Mouse (Mus musculus) ES-E14 (cell line): Measurements from ENCODE around the gene Urm1.

ENCODE experiments used
- CHD2 ChIP-seq: IDR thresholded peaks from 2 replicates; pipeline ENCODE4 v1.6.1; 2014; ENCODE audit warnings: mild to moderate bottlenecking, low read depth, low read length, inconsistent platforms
- HCFC1 ChIP-seq: IDR thresholded peaks from 2 replicates; pipeline ENCODE4 v1.6.1; 2012; ENCODE audit warnings: low read length, inconsistent platforms, borderline replicate concordance; ENCODE audit not compliant: insufficient read depth
- MAFK ChIP-seq: IDR thresholded peaks from 2 replicates; pipeline ENCODE4 v1.6.1; 2014; ENCODE audit warnings: mild to moderate bottlenecking, low read depth, low read length, inconsistent platforms; ENCODE audit not compliant: insufficient read depth
- ZC3H11A ChIP-seq: IDR thresholded peaks from 2 replicates; pipeline ENCODE4 v1.6.1; 2012; ENCODE audit warnings: low read depth, mild to moderate bottlenecking, inconsistent platforms, low read length, borderline replicate concordance
- ZNF384 ChIP-seq: IDR thresholded peaks from 2 replicates; pipeline ENCODE4 v1.6.1; 2012; ENCODE audit warnings: low read depth, low read length, inconsistent platforms

GRCm38 (mm10) chr2:29771611-29772461 lies 48.0 kb upstream of the Urm1 start:
- no peak for TF ChIP-seq ZC3H11A
- no peak for TF ChIP-seq CHD2
- TF ChIP-seq MAFK = no peak
- no peak for TF ChIP-seq ZNF384
- no peak for TF ChIP-seq HCFC1
